Mouse (Mus musculus): ENCODE measurements around the gene Dcdc2b. TPM values are rescaled to one million over a fixed set of nuclear protein-coding genes. Genes with fewer than 3 reads are reported as not detected.
A peak's percentile ranks its signal among the peaks of the same experiment; 100 is the strongest.

Dcdc2b gene
- polyA plus RNA-seq, 1 experiment from 2014 or later, result 3.5 TPM

- peak; percentile 92 for ATAC-seq (replicated peaks)
- H3K27ac ChIP-seq (replicated peaks), result peak within 1 kb of the TSS; percentile 85
- peak within 1 kb of the TSS; percentile 75 for H3K4me2 ChIP-seq (replicated peaks)
- no peaks in the 10 kb centered on the region for H3K9me3 ChIP-seq
- peak within 1 kb of the TSS; percentile 55 for H3K4me3 ChIP-seq
- WGBS, result 4% methylated on average over 44 of the region's 44 CpGs
- peaks cover 11% of the 10 kb centered on the region for H3K36me3 ChIP-seq
- H3K9ac ChIP-seq (replicated peaks), result peak within 1 kb of the TSS; percentile 87
- H3K4me1 ChIP-seq, result peaks cover 30% of the 10 kb centered on the region
- H3K27me3 ChIP-seq, result no peaks in the 10 kb centered on the region
Measured at GRCm38 (mm10) chr4:129618786-129619691, 5.0 kb upstream of the Dcdc2b start, which contains the start of gene Iqcc. Iqcc (minus strand) TSS chr4:129619099.

- Histone ChIP-seq H3K4me1 (peaks cover 25% of the 10 kb centered on the region), H3K4me3 (peak overlapping the region; percentile 55), H3K27me3 (no peaks in the 10 kb centered on the region), H3K36me3 (peaks cover 11% of the 10 kb centered on the region), H3K9me3 (no peaks in the 10 kb centered on the region), H3K4me2 (replicated peaks) (peak overlapping the region; percentile 75), H3K27ac (replicated peaks) (no peak overlapping the region), H3K9ac (replicated peaks) (peak overlapping the region; percentile 87; the same call in 1 of the 2 replicates)
- WGBS, result 94% methylated on average over 5 of the region's 5 CpGs
- ATAC-seq (replicated peaks), result no peak
Measured at GRCm38 (mm10) chr4:129618031-129618430, 4.0 kb upstream of the Dcdc2b start.

GRCm38 (mm10) chr4:129617121-129617641, 3.1 kb upstream of the Dcdc2b start:
- H3K27me3 ChIP-seq, result no peaks in the 10 kb centered on the region
- H3K4me2 ChIP-seq (replicated peaks), result no peak overlapping the region
- H3K9ac ChIP-seq (replicated peaks), result no peak overlapping the region
- H3K4me3 ChIP-seq, result no peak overlapping the region
- 91% methylated on average over 7 of the region's 7 CpGs for WGBS
- ATAC-seq (replicated peaks), result no peak
- H3K27ac ChIP-seq (replicated peaks), result no peak overlapping the region
- no peaks in the 10 kb centered on the region for H3K9me3 ChIP-seq
- peaks cover 11% of the 10 kb centered on the region for H3K36me3 ChIP-seq
- peaks cover 17% of the 10 kb centered on the region for H3K4me1 ChIP-seq

GRCm38 (mm10) chr4:129616631-129617030, 2.6 kb upstream of the Dcdc2b start:
- H3K9me3 ChIP-seq, result no peaks in the 10 kb centered on the region
- no peak overlapping the region for H3K4me3 ChIP-seq
- H3K27ac ChIP-seq (replicated peaks), result no peak overlapping the region
- H3K36me3 ChIP-seq, result peaks cover 11% of the 10 kb centered on the region
- peaks cover 12% of the 10 kb centered on the region for H3K4me1 ChIP-seq
- no peak overlapping the region for H3K4me2 ChIP-seq (replicated peaks)
- H3K27me3 ChIP-seq, result no peaks in the 10 kb centered on the region
- ATAC-seq (replicated peaks), result no peak
- WGBS, result 97% methylated on average over 3 of the region's 3 CpGs
- H3K9ac ChIP-seq (replicated peaks), result no peak overlapping the region

GRCm38 (mm10) chr4:129615801-129616290, 1.8 kb upstream of the Dcdc2b start:
- Histone ChIP-seq H3K4me1 (peaks cover 12% of the 10 kb centered on the region), H3K9ac (replicated peaks) (no peak overlapping the region), H3K36me3 (peaks cover 11% of the 10 kb centered on the region), H3K27me3 (no peaks in the 10 kb centered on the region), H3K27ac (replicated peaks) (no peak overlapping the region), H3K4me3 (no peak overlapping the region), H3K9me3 (no peaks in the 10 kb centered on the region), H3K4me2 (replicated peaks) (no peak overlapping the region)
- WGBS, result 92% methylated on average over 9 of the region's 9 CpGs
- no peak for ATAC-seq (replicated peaks)

- no peaks in the 10 kb centered on the region for H3K27me3 ChIP-seq
- no peak overlapping the region for H3K9ac ChIP-seq (replicated peaks)
- H3K27ac ChIP-seq (replicated peaks), result no peak overlapping the region
- WGBS, result 73% methylated on average over 4 of the region's 4 CpGs
- H3K9me3 ChIP-seq, result no peaks in the 10 kb centered on the region
- ATAC-seq (replicated peaks), result no peak
- 0 out of 2 replicates have a peak, but pooled peaks cover 3% of the 10 kb centered on the region for H3K4me1 ChIP-seq
- no peak overlapping the region for H3K4me3 ChIP-seq
- H3K36me3 ChIP-seq, result peaks cover 25% of the 10 kb centered on the region
- H3K4me2 ChIP-seq (replicated peaks), result no peak overlapping the region
Measured at GRCm38 (mm10) chr4:129610472-129610871, 3.6 kb downstream of the Dcdc2b start.

GRCm38 (mm10) chr4:129610026-129610425, 4.0 kb downstream of the Dcdc2b start:
- H3K4me3 ChIP-seq, result no peak overlapping the region
- peaks cover 28% of the 10 kb centered on the region for H3K36me3 ChIP-seq
- WGBS, result 77% methylated on average over 4 of the region's 4 CpGs
- H3K9me3 ChIP-seq, result no peaks in the 10 kb centered on the region
- H3K9ac ChIP-seq (replicated peaks), result no peak overlapping the region
- H3K4me1 ChIP-seq, result 0 out of 2 replicates have a peak, but pooled peaks cover 3% of the 10 kb centered on the region
- no peak overlapping the region for H3K4me2 ChIP-seq (replicated peaks)
- no peak for ATAC-seq (replicated peaks)
- no peak overlapping the region for H3K27ac ChIP-seq (replicated peaks)
- H3K27me3 ChIP-seq, result no peaks in the 10 kb centered on the region

GRCm38 (mm10) chr4:129609139-129609631, 4.9 kb downstream of the Dcdc2b start:
- no peak overlapping the region for H3K27ac ChIP-seq (replicated peaks)
- H3K9ac ChIP-seq (replicated peaks), result no peak overlapping the region
- no peaks in the 10 kb centered on the region for H3K9me3 ChIP-seq
- H3K4me2 ChIP-seq (replicated peaks), result no peak overlapping the region
- H3K4me1 ChIP-seq, result 0 out of 2 replicates have a peak, but pooled peaks cover 1% of the 10 kb centered on the region
- no peak overlapping the region for H3K4me3 ChIP-seq
- 83% methylated on average over 12 of the region's 12 CpGs for WGBS
- 0 out of 2 replicates have a peak, but pooled peaks have one; percentile 6 for ATAC-seq (replicated peaks)
- H3K27me3 ChIP-seq, result no peaks in the 10 kb centered on the region
- H3K36me3 ChIP-seq, result peaks cover 35% of the 10 kb centered on the region

- Histone ChIP-seq H3K36me3 (peaks cover 42% of the 10 kb centered on the region), H3K4me3 (no peak overlapping the region), H3K9ac (replicated peaks) (no peak overlapping the region), H3K27ac (replicated peaks) (peak overlapping the region; percentile 35; the same call in 1 of the 2 replicates), H3K4me1 (no peaks in the 10 kb centered on the region), H3K27me3 (no peaks in the 10 kb centered on the region), H3K9me3 (no peaks in the 10 kb centered on the region), H3K4me2 (replicated peaks) (no peak overlapping the region)
- peak; percentile 84 for ATAC-seq (replicated peaks)
- WGBS, result 38% methylated on average over 7 of the region's 7 CpGs
Measured at GRCm38 (mm10) chr4:129608426-129609025, 5.5 kb downstream of the Dcdc2b start.

- peak within 1 kb of the TSS; percentile 76 for H3K4me2 ChIP-seq (replicated peaks)
- WGBS, result under 1% methylated on average over 74 of the region's 74 CpGs
- ATAC-seq (replicated peaks), result peak; percentile 95
Measured at GRCm38 (mm10) chr4:129600233-129601158, 13.6 kb downstream of the Dcdc2b start, which contains the start of the genes Eif3i and Tmem234. Eif3i (minus strand) TSS chr4:129600648. Tmem234 (plus strand) TSS chr4:129600668.

GRCm38 (mm10) chr4:129588865-129589264, 25.2 kb downstream of the Dcdc2b start:
- Histone ChIP-seq H3K4me2 (replicated peaks) (no peak overlapping the region), H3K4me1 (peaks cover 10% of the 10 kb centered on the region), H3K4me3 (no peak overlapping the region), H3K9me3 (no peaks in the 10 kb centered on the region), H3K27me3 (0 out of 2 replicates have a peak, but pooled peaks cover 2% of the 10 kb centered on the region), H3K36me3 (peaks cover 37% of the 10 kb centered on the region), H3K9ac (replicated peaks) (no peak overlapping the region), H3K27ac (replicated peaks) (no peak overlapping the region)
- WGBS, result 85% methylated on average over 4 of the region's 4 CpGs
- no peak for ATAC-seq (replicated peaks)

More at GRCm38 (mm10) chr4:129600233-129601158, 13.6 kb downstream of the Dcdc2b start, which contains the start of the genes Eif3i and Tmem234:
- peaks cover 30% of the 10 kb centered on the region for H3K36me3 ChIP-seq
- no peaks in the 10 kb centered on the region for H3K9me3 ChIP-seq
- H3K27ac ChIP-seq (replicated peaks), result peak within 1 kb of the TSS; percentile 70
- H3K9ac ChIP-seq (replicated peaks), result peak within 1 kb of the TSS; percentile 84
- peaks cover 34% of the 10 kb centered on the region for H3K4me1 ChIP-seq
- H3K27me3 ChIP-seq, result no peaks in the 10 kb centered on the region
- peak within 1 kb of the TSS; percentile 83 for H3K4me3 ChIP-seq

All from forebrain, embryonic 15.5 days (tissue).